Mouse (Mus musculus): ENCODE results near the gene Fbxl16. TPM values are rescaled to one million over a fixed set of nuclear protein-coding genes. Genes with fewer than 3 reads are reported as not detected.
"Not testable (repeated sequence)": the region's sequence is repeated elsewhere in the genome, so short reads cannot be mapped to it uniquely, and the experiment has no call there.

Fbxl16 gene
- total RNA-seq, 2 experiments from 2014 or later = 460 to 479 TPM

DNA sequence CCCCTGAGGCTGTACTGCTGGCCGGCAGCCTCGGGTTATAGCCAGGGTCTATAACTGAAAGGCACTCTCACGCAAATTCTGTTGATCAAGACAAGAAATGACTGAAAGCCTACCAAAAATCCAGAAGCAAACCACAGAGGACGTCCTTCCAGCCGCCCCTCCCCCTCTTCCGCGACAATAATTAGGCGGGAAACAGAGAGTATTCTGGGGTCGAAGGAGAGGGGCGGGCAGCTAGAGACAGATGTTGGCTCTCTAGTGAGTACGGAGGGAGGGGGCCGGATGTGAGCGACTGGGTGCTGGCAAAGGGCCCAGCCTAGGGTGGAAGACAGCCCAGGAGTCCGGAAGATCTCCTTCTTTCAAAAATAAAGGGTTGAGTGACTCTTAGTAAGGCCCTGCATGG lies 16.3 kb upstream of the Fbxl16 start, which contains the start of gene Fam173a:
Gene Fam173a (minus strand): TSS at position 287 of the 400 bp plus-strand sequence.
- peak; percentile 80 for DNase-seq (ENCODE audit: low spot score in 2 of 2)
- intact Hi-C loops (cut with DNase I) = loop anchor here (10.0 kb wide), 1 partner anchor 228 kb away; no protein-coding TSS in a partner anchor

- no peak for DNase-seq (ENCODE audit: low spot score in 2 of 2)
- intact Hi-C loops (cut with DNase I) = loop anchor here (10.0 kb wide), 1 partner anchor 229 kb away; no protein-coding TSS in a partner anchor
Observed at GRCm38 (mm10) chr17:25794197-25794596, 14.7 kb upstream of the Fbxl16 start.

DNA sequence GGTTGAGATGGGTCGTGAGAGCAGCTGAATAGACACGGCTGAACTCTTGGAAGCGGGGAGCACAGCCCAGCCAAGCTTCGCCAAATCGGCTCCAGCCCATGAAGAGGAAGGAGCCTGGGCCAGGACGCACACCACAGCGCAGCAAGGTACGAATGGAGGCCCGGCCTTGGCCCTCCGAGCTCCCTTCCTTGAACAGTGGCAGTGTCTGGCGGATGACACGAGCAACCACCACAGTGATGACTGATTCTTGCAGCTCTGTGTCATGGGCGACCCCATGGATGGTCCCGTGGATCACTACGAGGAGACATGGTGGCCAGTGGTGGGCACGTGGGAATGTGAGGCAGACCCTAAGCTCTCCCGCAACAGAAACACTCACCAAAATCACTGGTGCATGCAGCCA lies 13.9 kb upstream of the Fbxl16 start:
- intact Hi-C loops (cut with DNase I) = loop anchor here (10.0 kb wide), 1 partner anchor 230 kb away; no protein-coding TSS in a partner anchor

DNA sequence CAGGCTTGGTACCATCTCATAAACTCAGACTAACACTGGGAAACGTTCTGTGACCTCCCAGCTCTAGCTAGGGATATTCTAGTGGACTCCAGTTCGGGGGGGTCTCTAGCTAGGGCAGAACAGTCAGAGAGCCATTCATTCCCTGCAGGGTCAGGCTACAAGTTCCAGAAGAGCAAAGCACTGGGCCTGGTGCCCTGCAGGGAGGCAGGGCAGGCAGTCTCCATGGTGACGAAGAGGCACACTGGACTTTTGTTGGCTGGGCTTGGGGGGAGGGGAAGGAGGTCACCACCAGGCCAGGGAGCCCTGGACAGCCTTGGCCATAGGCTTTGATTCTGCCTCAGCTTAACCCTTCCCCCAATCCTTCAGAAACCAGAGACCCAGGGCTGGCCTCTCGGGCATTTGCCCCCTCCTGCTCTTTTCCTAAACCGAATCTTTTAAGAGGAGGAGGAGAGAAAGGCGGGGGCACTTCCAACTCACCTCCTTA lies 13.2 kb upstream of the Fbxl16 start, which contains the start of gene AC134908.4:
Gene AC134908.4 (minus strand): TSS at position 51 of the 484 bp plus-strand sequence.
- intact Hi-C loops (cut with DNase I) = loop anchor here (10.0 kb wide), 1 partner anchor 231 kb away; no protein-coding TSS in a partner anchor
- peak; percentile 53 to 78 for DNase-seq (ENCODE audit: low spot score in 2 of 2)

More for the DNA sequence above, 13.9 kb upstream of the Fbxl16 start:
- DNase-seq (ENCODE audit: low spot score in 2 of 2) = no peak

- intact Hi-C loops (cut with DNase I) = loop anchor here (10.0 kb wide), 1 partner anchor 231 kb away; no protein-coding TSS in a partner anchor
- no peak for DNase-seq (ENCODE audit: low spot score in 2 of 2)
Observed at GRCm38 (mm10) chr17:25796211-25796771, 12.6 kb upstream of the Fbxl16 start.

GRCm38 (mm10) chr17:25796951-25797369 lies 11.9 kb upstream of the Fbxl16 start, which contains the start of gene Metrn:
Gene Metrn (minus strand): TSS chr17:25797136.
- intact Hi-C loops (cut with DNase I) = loop anchor here (10.0 kb wide), 1 partner anchor 232 kb away; no protein-coding TSS in a partner anchor
- DNase-seq (ENCODE audit: low spot score in 2 of 2) = peak; percentile 57 to 76

- peak; percentile 78 to 80 for DNase-seq (ENCODE audit: low spot score in 2 of 2)
- intact Hi-C loops (cut with DNase I) = loop anchor here (2.0 kb wide), 3 partner anchors 28 to 324 kb away; partner anchors contain the start of gene Narfl
Observed at GRCm38 (mm10) chr17:25801029-25801428, 7.9 kb upstream of the Fbxl16 start.

DNA sequence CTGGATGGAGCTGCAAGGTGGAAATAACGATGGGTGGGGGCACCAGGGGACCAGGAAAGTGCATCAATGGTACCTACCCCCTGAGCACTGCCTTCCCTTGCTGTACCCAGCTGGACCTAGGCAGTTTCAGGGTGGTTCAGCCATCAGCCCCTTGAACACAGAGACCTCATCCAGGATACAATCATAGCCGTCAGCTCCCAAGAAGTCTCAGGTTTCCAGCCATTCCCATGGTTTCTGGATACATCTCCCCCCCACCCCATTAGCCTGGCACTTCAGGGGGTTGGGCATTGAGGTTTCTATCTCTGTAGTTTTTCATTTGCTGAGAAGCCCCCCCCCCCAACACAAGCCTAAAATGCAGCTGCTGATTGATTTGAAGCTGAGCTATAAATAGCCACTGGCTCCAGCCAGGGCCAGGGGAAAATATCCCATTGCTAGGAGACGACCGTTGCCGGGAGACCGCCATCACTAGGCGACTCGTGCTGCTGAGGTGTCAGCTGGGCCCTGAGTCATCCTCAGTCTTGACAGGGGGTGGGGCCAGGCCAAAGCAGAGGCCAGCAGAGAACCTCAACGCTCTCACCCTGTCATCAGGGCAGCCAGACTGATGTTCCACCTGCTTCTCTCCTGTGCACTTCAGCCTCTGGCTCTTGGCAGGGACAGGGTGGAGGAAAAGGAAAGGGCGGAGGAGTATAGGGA lies 5.9 kb upstream of the Fbxl16 start:
- peak; percentile 85 to 96 for DNase-seq (ENCODE audit: low spot score in 2 of 2)
- intact Hi-C loops (cut with DNase I) = no loop called here

- no peak for DNase-seq (ENCODE audit: low spot score in 2 of 2)
- intact Hi-C loops (cut with DNase I) = no loop called here
Observed at GRCm38 (mm10) chr17:25806507-25806906, 2.4 kb upstream of the Fbxl16 start.

GRCm38 (mm10) chr17:25807452-25807851 lies 1.4 kb upstream of the Fbxl16 start:
- DNase-seq (ENCODE audit: low spot score in 2 of 2); intact Hi-C loops (cut with DNase I): not testable (repeated sequence)

DNA sequence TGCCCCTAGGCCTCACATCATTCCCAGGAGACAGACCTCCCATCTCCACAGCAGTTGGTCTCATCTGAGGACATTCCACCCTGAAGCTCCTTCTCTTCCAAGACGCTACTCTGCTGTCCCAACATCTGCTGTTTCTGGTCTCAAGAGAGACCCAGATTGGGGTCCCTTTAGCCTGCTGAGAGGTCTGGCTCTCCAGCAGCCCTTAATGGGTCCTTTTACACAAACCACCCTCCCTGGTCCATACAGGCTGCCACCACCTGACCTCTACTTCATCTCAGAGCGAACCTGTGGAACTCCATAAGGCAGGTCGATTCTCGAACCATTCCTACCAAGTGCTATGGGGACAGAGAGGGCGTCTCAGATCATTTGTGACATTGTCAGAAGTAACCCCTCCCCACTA lies 857 bp upstream of the Fbxl16 start:
- intact Hi-C loops (cut with DNase I) = no loop called here
- DNase-seq (ENCODE audit: low spot score in 2 of 2) = no peak

DNA sequence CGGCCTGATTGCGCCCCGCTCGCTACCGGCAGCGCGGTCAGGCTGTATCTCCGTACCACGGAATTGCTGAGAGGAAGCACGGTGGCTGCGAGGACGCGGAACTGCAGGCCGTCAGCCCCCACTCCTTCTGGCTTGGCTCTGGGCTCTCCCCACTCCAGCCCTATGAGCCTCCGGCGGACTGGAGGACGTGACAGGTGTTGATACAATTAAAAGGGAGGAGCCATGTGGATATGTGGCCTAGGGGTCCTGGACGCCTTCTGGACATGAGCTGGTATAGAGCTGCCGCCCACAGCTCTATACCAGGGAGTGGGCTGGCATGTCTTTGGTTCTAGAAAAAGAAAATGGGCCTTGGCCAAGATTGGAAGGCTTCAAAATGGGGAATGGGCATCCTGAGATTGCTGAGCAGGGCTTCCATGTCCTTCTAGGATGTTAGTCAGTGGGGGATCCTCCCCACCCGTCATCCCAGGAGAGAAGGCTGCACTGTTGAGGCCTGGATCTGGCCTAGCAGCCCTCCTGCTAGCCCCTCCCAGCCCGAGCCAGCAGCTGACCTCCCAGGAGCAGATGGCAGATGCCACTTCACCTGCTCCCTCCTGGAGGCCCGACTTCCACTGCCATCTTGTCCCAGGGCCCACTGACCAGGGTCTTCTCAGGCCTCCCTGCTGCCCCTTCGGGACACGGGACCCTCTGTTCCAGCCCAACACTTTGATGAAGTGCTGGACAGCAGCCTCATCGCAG lies 888 bp downstream of the Fbxl16 start:
- peak in 1 of 2 experiments; percentile 57 for DNase-seq (ENCODE audit: low spot score in 2 of 2)
- intact Hi-C loops (cut with DNase I) = no loop called here

DNA sequence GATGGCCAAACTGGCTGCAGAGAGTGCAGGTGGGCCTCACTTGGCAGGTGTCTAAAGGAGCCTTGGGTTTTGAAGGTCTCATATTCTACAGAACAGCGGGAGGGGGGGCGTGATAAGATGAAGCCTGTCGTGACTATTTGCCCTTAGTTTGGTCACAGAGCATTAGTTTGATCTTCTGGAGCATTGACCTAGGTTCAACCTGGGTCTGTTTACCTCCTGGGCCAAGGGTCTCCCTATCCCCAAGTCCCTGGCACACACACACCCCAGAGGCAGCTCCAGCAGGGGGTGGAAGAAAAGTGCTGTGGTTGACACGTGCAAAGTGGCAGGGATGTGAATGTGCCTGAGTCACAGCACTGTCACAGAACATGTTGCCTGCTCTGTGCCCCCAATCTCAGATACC lies 2.0 kb downstream of the Fbxl16 start:
- no peak for DNase-seq (ENCODE audit: low spot score in 2 of 2)
- intact Hi-C loops (cut with DNase I) = no loop called here

DNA sequence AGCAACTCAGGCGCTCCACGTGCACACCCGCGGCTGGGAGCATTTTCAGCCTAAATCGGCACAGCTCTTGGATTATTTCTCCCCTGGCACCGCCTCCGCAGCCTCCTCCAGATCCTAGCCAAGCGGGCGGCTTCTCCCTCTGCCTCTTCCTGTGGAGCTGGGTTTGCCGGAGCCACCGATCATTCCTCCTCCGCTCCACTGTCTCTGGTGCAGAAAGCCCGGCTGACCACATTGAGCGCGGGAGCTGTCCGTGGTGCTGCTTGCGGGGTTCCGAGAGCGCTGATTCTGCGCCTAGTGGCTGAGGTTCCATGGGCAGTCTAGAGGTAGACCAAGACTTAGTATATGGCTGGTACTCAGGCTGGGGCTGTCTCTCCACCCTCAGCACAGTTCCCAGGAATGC lies 4.6 kb downstream of the Fbxl16 start:
- intact Hi-C loops (cut with DNase I) = no loop called here

GRCm38 (mm10) chr17:25817662-25818061 lies 8.8 kb downstream of the Fbxl16 start:
- intact Hi-C loops (cut with DNase I) = no loop called here
- no peak for DNase-seq (ENCODE audit: low spot score in 2 of 2)

More for the DNA sequence above, 4.6 kb downstream of the Fbxl16 start:
- DNase-seq (ENCODE audit: low spot score in 2 of 2) = peak; percentile 83 to 89

- DNase-seq (ENCODE audit: low spot score in 2 of 2) = no peak
- intact Hi-C loops (cut with DNase I) = no loop called here
Observed at GRCm38 (mm10) chr17:25818851-25819780, 10.2 kb downstream of the Fbxl16 start.

GRCm38 (mm10) chr17:25823452-25823851 lies 14.6 kb downstream of the Fbxl16 start, which contains the start of gene Wdr24:
Gene Wdr24 (plus strand): TSS chr17:25823627.
- intact Hi-C loops (cut with DNase I) = no loop called here
- DNase-seq (ENCODE audit: low spot score in 2 of 2) = peak; percentile 83 to 89

GRCm38 (mm10) chr17:25824362-25825142 lies 15.7 kb downstream of the Fbxl16 start:
- intact Hi-C loops (cut with DNase I) = no loop called here
- DNase-seq (ENCODE audit: low spot score in 2 of 2) = no peak

Data from left cerebral cortex, postnatal 14 days (tissue).